Mouse (Mus musculus): ENCODE data around the gene Ggnbp2. TPM values are rescaled to one million over a fixed set of nuclear protein-coding genes. Genes with fewer than 3 reads are reported as not detected.

The Ggnbp2 gene
- polyA plus RNA-seq, 2 experiments, result 48.5 to 63.7 TPM

DNA sequence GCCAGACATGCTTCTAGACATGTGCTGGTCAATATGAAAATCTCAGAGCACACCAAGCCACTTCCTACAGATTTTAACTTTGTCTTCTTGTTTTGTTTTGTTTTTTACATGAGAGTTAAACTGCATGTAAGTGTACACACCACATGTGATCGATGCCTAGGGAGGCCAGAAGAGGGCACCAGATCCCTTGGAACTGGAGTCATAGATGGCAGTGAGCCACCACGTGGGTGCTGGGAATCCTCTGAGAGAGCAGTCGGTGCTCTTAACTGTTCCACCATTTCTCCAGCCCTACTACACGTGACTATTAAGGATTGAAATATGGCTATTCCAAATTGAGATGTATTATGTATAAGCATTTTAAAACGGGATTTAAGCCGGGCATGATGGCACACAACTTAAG, 53.3 kb downstream of the Ggnbp2 start:
- no peaks in the 10 kb centered on the region for H3K9me3 ChIP-seq (ENCODE audit: control insufficient read depth, low read length)
- DNase-seq (ENCODE audit: low read depth in 3 of 3, low spot score in 3 of 3) (no peak), ATAC-seq (ENCODE audit: insufficient read depth) (no peak)
- TF ChIP-seq CTCF (IDR thresholded peaks at IDR 0.05; ENCODE audit: low read depth) (peak; percentile 63), EP300 (IDR thresholded peaks at IDR 0.05; ENCODE audit: low read depth) (no peak)
- no peak overlapping the region for H3K9ac ChIP-seq (replicated peaks)
- peaks cover 51% of the 10 kb centered on the region for H3K36me3 ChIP-seq (replicated peaks; ENCODE audit: control insufficient read depth, insufficient read depth, low read depth)
- H3K4me2 ChIP-seq (ENCODE audit: low read depth), result no peak overlapping the region; the same call in 1 of the 2 replicates
- no peaks in the 10 kb centered on the region for H3K27me3 ChIP-seq (ENCODE audit: control insufficient read depth, insufficient read depth, low read length)
- no peak overlapping the region for H3K27ac ChIP-seq
- no peak overlapping the region for H3K4me3 ChIP-seq (ENCODE audit: insufficient read depth in 1 of 2, low read depth in 2 of 2, low read length in 2 of 2)
- H3K4me1 ChIP-seq (replicated peaks; ENCODE audit: control insufficient read depth in 2 of 2, insufficient read depth in 2 of 2, low read length in 1 of 2), result peaks cover 29 to 39% of the 10 kb centered on the region in 2 experiments
- WGBS (ENCODE audit: insufficient replicate concordance), result 76% methylated on average over 6 of the region's 6 CpGs

DNA sequence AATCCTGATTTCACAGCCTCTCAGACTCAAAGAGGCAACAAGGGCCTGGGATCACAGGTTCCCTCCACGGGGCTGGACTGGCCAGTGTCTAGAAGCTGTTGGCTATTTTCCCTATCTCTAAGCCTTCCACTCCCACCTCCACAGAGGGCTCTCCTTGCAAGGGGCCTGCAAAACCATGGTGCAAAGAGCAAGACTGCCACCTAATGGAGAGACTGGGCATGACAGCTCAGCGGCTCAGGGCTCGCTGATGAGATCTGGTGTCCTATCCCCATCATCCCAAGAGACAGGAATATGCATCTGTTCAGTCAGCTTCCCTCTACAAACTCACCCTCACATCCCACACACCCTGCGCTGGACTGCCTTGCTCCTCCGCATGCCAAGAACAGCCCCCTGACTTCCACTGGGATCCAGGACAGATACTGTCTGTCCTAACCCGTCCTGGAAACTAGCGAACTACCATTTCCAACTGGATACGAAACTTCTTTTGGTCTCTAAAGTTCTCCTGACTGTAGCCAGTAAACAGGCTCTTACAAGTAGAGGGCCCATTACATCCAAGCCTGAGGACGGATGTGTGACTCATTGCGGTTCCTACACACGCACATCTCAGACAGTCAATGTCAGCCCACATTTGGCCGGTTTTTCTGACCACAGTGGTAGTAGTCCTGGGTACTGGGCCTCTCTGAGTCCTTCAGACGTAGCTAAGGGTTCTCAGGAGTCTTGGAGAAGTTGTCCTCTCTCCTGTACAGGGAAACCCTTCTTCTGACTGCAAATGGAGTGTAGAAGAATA, 56.7 kb downstream of the Ggnbp2 start:
- H3K4me1 ChIP-seq (replicated peaks; ENCODE audit: control insufficient read depth in 2 of 2, insufficient read depth in 2 of 2, low read length in 1 of 2), result peaks cover 5 to 12% of the 10 kb centered on the region in 2 experiments
- no peak for DNase-seq (ENCODE audit: low read depth in 3 of 3, low spot score in 3 of 3)
- H3K36me3 ChIP-seq (replicated peaks; ENCODE audit: control insufficient read depth, insufficient read depth, low read depth), result peaks cover 25% of the 10 kb centered on the region
- 58% methylated on average over 13 of the region's 13 CpGs for WGBS (ENCODE audit: insufficient replicate concordance)
- ATAC-seq (ENCODE audit: insufficient read depth), result no peak
- no peak overlapping the region for H3K4me2 ChIP-seq (ENCODE audit: low read depth)
- TF ChIP-seq CTCF (IDR thresholded peaks at IDR 0.05; ENCODE audit: low read depth) (peak; percentile 98), EP300 (IDR thresholded peaks at IDR 0.05; ENCODE audit: low read depth) (no peak)
- no peak overlapping the region for H3K27ac ChIP-seq
- H3K9ac ChIP-seq (replicated peaks), result no peak overlapping the region
- no peak overlapping the region for H3K4me3 ChIP-seq (ENCODE audit: insufficient read depth in 1 of 2, low read depth in 2 of 2, low read length in 2 of 2)
- H3K27me3 ChIP-seq (ENCODE audit: control insufficient read depth, insufficient read depth, low read length), result no peaks in the 10 kb centered on the region
- H3K9me3 ChIP-seq (ENCODE audit: control insufficient read depth, low read length), result no peaks in the 10 kb centered on the region

DNA sequence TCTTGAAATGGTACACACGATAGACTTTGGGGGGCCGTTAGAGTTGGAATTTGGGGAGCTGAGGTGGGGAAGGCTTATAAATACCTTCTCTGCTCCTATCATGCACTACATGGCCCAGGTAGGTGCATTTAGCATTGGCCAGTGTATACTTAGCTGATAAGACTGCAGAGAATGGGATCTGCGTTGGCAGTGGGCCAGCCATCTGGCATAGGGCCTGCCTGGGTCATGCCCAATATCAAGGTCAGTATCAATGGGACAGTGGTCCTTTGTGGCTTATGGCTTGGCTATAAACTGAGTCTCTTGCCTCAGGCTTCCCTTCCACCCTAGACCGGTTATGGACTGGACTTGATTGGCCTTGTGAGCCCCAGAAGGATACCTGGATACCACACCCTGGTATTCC, 66.2 kb downstream of the Ggnbp2 start:
- TF ChIP-seq CTCF (IDR thresholded peaks at IDR 0.05; ENCODE audit: low read depth) (no peak), EP300 (IDR thresholded peaks at IDR 0.05; ENCODE audit: low read depth) (no peak)
- Histone ChIP-seq H3K4me1 (replicated peaks; ENCODE audit: control insufficient read depth in 2 of 2, insufficient read depth in 2 of 2, low read length in 1 of 2) (no peaks in the 10 kb centered on the region), H3K36me3 (replicated peaks; ENCODE audit: control insufficient read depth, insufficient read depth, low read depth) (no peaks in the 10 kb centered on the region), H3K27me3 (ENCODE audit: control insufficient read depth, insufficient read depth, low read length) (no peaks in the 10 kb centered on the region), H3K9ac (replicated peaks) (no peak overlapping the region), H3K4me2 (ENCODE audit: low read depth) (no peak overlapping the region), H3K4me3 (ENCODE audit: insufficient read depth in 1 of 2, low read depth in 2 of 2, low read length in 2 of 2) (no peak overlapping the region), H3K27ac (no peak overlapping the region), H3K9me3 (ENCODE audit: control insufficient read depth, low read length) (no peaks in the 10 kb centered on the region)
- no peak for DNase-seq (ENCODE audit: low read depth in 3 of 3, low spot score in 3 of 3)
- 80% methylated on average over 4 of the region's 4 CpGs for WGBS (ENCODE audit: insufficient replicate concordance)
- no peak for ATAC-seq (ENCODE audit: insufficient read depth)

DNA sequence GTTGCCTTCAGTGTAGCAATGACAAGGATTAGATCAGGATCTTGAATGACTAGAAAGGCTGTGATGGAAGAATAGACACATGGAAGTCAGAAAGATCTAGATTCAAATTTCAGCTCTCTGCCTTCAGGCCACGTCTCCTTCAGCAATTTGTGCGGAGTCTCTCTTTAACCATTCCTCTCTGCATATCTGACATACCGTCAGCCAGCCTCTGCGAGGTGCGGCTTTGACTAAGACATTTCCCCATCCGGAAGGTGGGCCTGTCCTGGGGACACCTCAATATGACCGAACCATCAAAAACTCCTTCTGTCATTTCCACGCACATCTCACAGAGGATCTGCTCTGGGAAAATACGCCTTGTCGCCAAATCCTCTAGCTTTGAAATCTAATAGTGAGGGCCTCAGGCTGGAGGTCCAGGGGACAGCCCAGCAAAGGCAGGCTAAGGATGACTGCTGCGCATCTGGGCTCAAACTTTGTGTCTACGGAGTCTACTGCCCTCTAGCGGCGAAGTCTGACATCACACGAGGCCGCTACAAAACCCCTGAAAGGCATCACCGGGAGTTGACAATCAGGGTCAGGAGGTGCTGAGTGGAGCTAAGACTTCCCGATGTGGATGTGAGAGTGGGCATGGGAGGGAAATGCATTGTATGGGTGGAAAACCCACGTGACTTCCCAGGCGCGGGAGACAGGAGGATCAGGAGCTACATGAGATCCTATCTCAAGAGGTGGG, 72.8 kb downstream of the Ggnbp2 start:
- H3K27me3 ChIP-seq (ENCODE audit: control insufficient read depth, insufficient read depth, low read length), result no peaks in the 10 kb centered on the region
- H3K4me3 ChIP-seq (ENCODE audit: insufficient read depth in 1 of 2, low read depth in 2 of 2, low read length in 2 of 2), result no peak overlapping the region
- H3K9me3 ChIP-seq (ENCODE audit: control insufficient read depth, low read length), result no peaks in the 10 kb centered on the region
- no peak overlapping the region for H3K27ac ChIP-seq
- WGBS (ENCODE audit: insufficient replicate concordance), result 20% methylated on average over 21 of the region's 21 CpGs
- ATAC-seq (ENCODE audit: insufficient read depth) (no peak), DNase-seq (ENCODE audit: low read depth in 3 of 3, low spot score in 3 of 3) (peak in 2 of 3 experiments; percentile 52 to 54)
- H3K36me3 ChIP-seq (replicated peaks; ENCODE audit: control insufficient read depth, insufficient read depth, low read depth), result no peaks in the 10 kb centered on the region
- H3K4me2 ChIP-seq (ENCODE audit: low read depth), result no peak overlapping the region
- no peak overlapping the region for H3K9ac ChIP-seq (replicated peaks)
- H3K4me1 ChIP-seq (replicated peaks; ENCODE audit: control insufficient read depth in 2 of 2, insufficient read depth in 2 of 2, low read length in 1 of 2), result no peaks in the 10 kb centered on the region
- TF ChIP-seq EP300 (IDR thresholded peaks at IDR 0.05; ENCODE audit: low read depth) (no peak), CTCF (IDR thresholded peaks at IDR 0.05; ENCODE audit: low read depth) (peak; percentile 98)

DNA sequence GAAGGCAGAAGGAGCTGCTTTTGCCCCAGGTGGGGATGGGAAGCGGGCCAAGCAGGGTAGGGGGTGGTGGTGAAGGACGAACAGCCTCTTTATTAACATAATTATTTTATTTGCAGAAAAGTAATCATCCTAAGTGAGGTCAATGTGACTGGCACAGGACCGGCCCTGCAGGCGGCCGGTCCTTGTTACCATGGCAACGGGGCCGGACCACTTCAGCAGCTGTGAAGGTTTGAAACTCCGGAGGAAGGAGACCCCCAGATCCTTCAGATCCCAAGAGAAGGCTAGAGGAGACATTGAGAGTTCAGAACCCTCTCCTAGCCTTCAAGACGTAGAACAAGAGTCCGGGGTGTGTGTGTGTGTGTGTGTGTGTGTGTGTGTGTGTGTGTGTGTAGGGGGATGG, 73.6 kb downstream of the Ggnbp2 start:
- Histone ChIP-seq H3K4me3 (ENCODE audit: insufficient read depth in 1 of 2, low read depth in 2 of 2, low read length in 2 of 2) (no peak overlapping the region), H3K9ac (replicated peaks) (no peak overlapping the region), H3K4me2 (ENCODE audit: low read depth) (no peak overlapping the region), H3K36me3 (replicated peaks; ENCODE audit: control insufficient read depth, insufficient read depth, low read depth) (no peaks in the 10 kb centered on the region), H3K27me3 (ENCODE audit: control insufficient read depth, insufficient read depth, low read length) (no peaks in the 10 kb centered on the region), H3K4me1 (replicated peaks; ENCODE audit: control insufficient read depth in 2 of 2, insufficient read depth in 2 of 2, low read length in 1 of 2) (no peaks in the 10 kb centered on the region), H3K27ac (no peak overlapping the region), H3K9me3 (ENCODE audit: control insufficient read depth, low read length) (no peaks in the 10 kb centered on the region)
- TF ChIP-seq CTCF (IDR thresholded peaks at IDR 0.05; ENCODE audit: low read depth), result no peak
- no peak for TF ChIP-seq EP300 (IDR thresholded peaks at IDR 0.05; ENCODE audit: low read depth)
- no peak for ATAC-seq (ENCODE audit: insufficient read depth)
- WGBS (ENCODE audit: insufficient replicate concordance), result 57% methylated on average over 10 of the region's 10 CpGs
- no peak for DNase-seq (ENCODE audit: low read depth in 3 of 3, low spot score in 3 of 3)
